Mouse (Mus musculus) spleen, adult 2 months (tissue): ENCODE data around the gene Fam160b1.

ENCODE experiments used
- CTCF ChIP-seq: fragments of 200-500 bp; IDR thresholded peaks from 2 replicates; pipeline ENCODE4 v1.5.1; 2011; ENCODE audit warnings: mild to moderate bottlenecking, inconsistent platforms; ENCODE audit not compliant: insufficient read depth, insufficient read length, insufficient replicate concordance; ENCODE audit errors: extremely low read depth
- POLR2A ChIP-seq: fragments of 200-500 bp; IDR thresholded peaks from 2 replicates; pipeline ENCODE4 v1.6.1; 2011; ENCODE audit warnings: low read depth, low read length, inconsistent platforms

- TF ChIP-seq CTCF (no peak), POLR2A (no peak)
Measured at GRCm38 (mm10) chr19:57364942-57365673, 4.6 kb downstream of the Fam160b1 start.
